In genomic region chr3:33306169-33306568, GRCm38 (mm10) we compare ENCODE assay signal across 25 mouse cellular contexts.
"Had no signal": no experiment of that assay in that cellular context is flagged by ENCODE, and none has a peak within 500 bp of the region (broad histone marks: within the 10 kb centered on the region; RNA-seq: fewer than 3 reads in every experiment).

No protein-coding gene starts in this region.

- ATAC-seq: hindbrain, embryonic 16.5 days; inflammation-experienced regulatory T-cells, adult 6 months; intestine, embryonic 15.5 days; intestine, postnatal 0 days had no signal

- H3K27ac ChIP-seq: gastrocnemius, adult 2 months; heart, embryonic 10.5 days; hindbrain, embryonic 10.5 days; hindbrain, embryonic 12.5 days; hindbrain, embryonic 14.5 days; intestine, embryonic 15.5 days; limb, embryonic 10.5 days; limb, embryonic 12.5 days; liver, embryonic 13.5 days had no signal

- H3K4me2 ChIP-seq: heart, embryonic 12.5 days; hindbrain, embryonic 12.5 days; hindbrain, embryonic 14.5 days; intestine, embryonic 15.5 days; limb, embryonic 12.5 days; liver, embryonic 11.5 days; liver, embryonic 13.5 days had no signal

- H3K4me1 ChIP-seq: heart, embryonic 10.5 days; heart, embryonic 12.5 days; hindbrain, embryonic 10.5 days; hindbrain, embryonic 12.5 days; intestine, embryonic 15.5 days; limb, embryonic 10.5 days; limb, embryonic 12.5 days; liver, embryonic 13.5 days had no signal

- H3K9ac ChIP-seq: heart, embryonic 12.5 days; hindbrain, embryonic 12.5 days; hindbrain, embryonic 14.5 days; intestine, embryonic 15.5 days; limb, embryonic 12.5 days; liver, embryonic 13.5 days had no signal

- H3K4me3 ChIP-seq: gastrocnemius, adult 2 months; heart, embryonic 10.5 days; heart, embryonic 12.5 days; hindbrain, embryonic 10.5 days; hindbrain, embryonic 12.5 days; intestine, embryonic 15.5 days; limb, embryonic 10.5 days; limb, embryonic 12.5 days; liver, embryonic 13.5 days had no signal

- DNase-seq: gastrocnemius, adult 2 months; gastrocnemius, postnatal 10 days; gastrocnemius, postnatal 25 days; heart, adult 18-20 months; heart, postnatal 10 days; heart, postnatal 4 days; kidney, adult 18-20 months; kidney, adult 8-10 months; kidney, postnatal 10 days; kidney, postnatal 25 days; kidney, postnatal 4 days; liver; liver, embryonic 13.5 days had no signal

- H3K36me3 ChIP-seq: heart, embryonic 10.5 days; heart, embryonic 12.5 days; hindbrain, embryonic 10.5 days; hindbrain, embryonic 12.5 days; intestine, embryonic 15.5 days; limb, embryonic 10.5 days; limb, embryonic 12.5 days; liver, embryonic 13.5 days had no signal

- H3K27me3 ChIP-seq: heart, embryonic 12.5 days; hindbrain, embryonic 12.5 days; intestine, embryonic 15.5 days; limb, embryonic 12.5 days; liver, embryonic 13.5 days had no signal

- H3K9me3 ChIP-seq: heart, embryonic 10.5 days; heart, embryonic 12.5 days; hindbrain, embryonic 10.5 days; hindbrain, embryonic 12.5 days; intestine, embryonic 15.5 days; limb, embryonic 10.5 days; limb, embryonic 12.5 days; liver, embryonic 13.5 days had no signal
